Mouse (Mus musculus) urinary bladder, postnatal 36 days (tissue): ENCODE data around the gene Tgm7.

Experiments
- DNase-seq, 2 experiments: peaks; one replicate each; pipeline ENCODE4 v3.0.0; 2022; ENCODE audit warnings: low spot score in 2 of 2, mixed read lengths in 1 of 2

Tgm7 gene

GRCm38 (mm10) chr2:121071871-121072270 is 37.7 kb downstream of the Tgm7 start:
- no peak for DNase-seq

- DNase-seq: no peak
Observed at GRCm38 (mm10) chr2:121069506-121069905, 40.1 kb downstream of the Tgm7 start.

GRCm38 (mm10) chr2:121067116-121067515 is 42.5 kb downstream of the Tgm7 start:
- DNase-seq: no peak

- DNase-seq: no peak
Observed at GRCm38 (mm10) chr2:121061315-121061714, 48.3 kb downstream of the Tgm7 start.

GRCm38 (mm10) chr2:121057997-121058396 is 51.6 kb downstream of the Tgm7 start:
- no peak for DNase-seq

GRCm38 (mm10) chr2:121055915-121056314 is 53.7 kb downstream of the Tgm7 start:
- DNase-seq: no peak

GRCm38 (mm10) chr2:121054060-121054459 is 55.5 kb downstream of the Tgm7 start:
- DNase-seq: no peak

GRCm38 (mm10) chr2:121052176-121052575 is 57.4 kb downstream of the Tgm7 start:
- DNase-seq: no peak

- no peak for DNase-seq
Observed at GRCm38 (mm10) chr2:121045653-121046052, 63.9 kb downstream of the Tgm7 start.
